Mouse (Mus musculus) stomach, embryonic 14.5 days (tissue): ENCODE data around the gene Cyp26c1. TPM values are rescaled to one million over a fixed set of nuclear protein-coding genes. Genes with fewer than 3 reads are reported as not detected.

Experiments used
- ATAC-seq: fragments of 200-750 bp; cut with Nextera tagmentation; 2 replicates; pipeline ENCODE4 v1.8.0; 2017; ENCODE audit warnings: low read depth, moderate TSS enrichment; ENCODE audit not compliant: insufficient number of reproducible peaks, insufficient read depth, low FRiP score
- H3K27ac ChIP-seq: fragments of 300-500 bp; sonication (generic); 2 replicates; pipeline ENCODE4 v1.5.1; 2014; ENCODE audit warnings: mild to moderate bottlenecking, low read length, moderate library complexity, mixed read lengths
- H3K27me3 ChIP-seq: fragments of 300-500 bp; sonication (generic); 2 replicates; pipeline ENCODE4 v1.6.1; 2014; ENCODE audit warnings: low read length, control low read depth, mixed read lengths; ENCODE audit not compliant: control insufficient read depth, insufficient read depth
- H3K36me3 ChIP-seq: fragments of 300-500 bp; sonication (generic); 2 replicates; pipeline ENCODE4 v1.6.1; 2014; ENCODE audit warnings: mild to moderate bottlenecking, control low read depth, low read length, moderate library complexity, mixed read lengths; ENCODE audit not compliant: control insufficient read depth, insufficient read depth
- H3K4me1 ChIP-seq: fragments of 300-500 bp; sonication (generic); 2 replicates; pipeline ENCODE4 v1.6.1; 2014; ENCODE audit warnings: low read length, control low read depth, mixed read lengths; ENCODE audit not compliant: control insufficient read depth, insufficient read depth
- H3K4me2 ChIP-seq: fragments of 300-500 bp; sonication (generic); replicated peaks from 2 replicates; pipeline ENCODE4 v1.6.1; 2014; ENCODE audit warnings: low read depth, low read length, control low read depth
- H3K4me3 ChIP-seq: fragments of 300-500 bp; sonication (generic); 2 replicates; pipeline ENCODE4 v1.5.1; 2014; ENCODE audit warnings: low read depth, low read length, control low read depth
- H3K9ac ChIP-seq: fragments of 300-500 bp; sonication (generic); replicated peaks from 2 replicates; pipeline ENCODE4 v1.6.1; 2014; ENCODE audit warnings: low read depth, mild to moderate bottlenecking, control low read depth, low read length, moderate library complexity, mixed read lengths
- H3K9me3 ChIP-seq: fragments of 300-500 bp; sonication (generic); 2 replicates; pipeline ENCODE4 v1.6.1; 2016; ENCODE audit warnings: low read depth, low read length, control low read depth; ENCODE audit not compliant: control insufficient read depth
- WGBS: fragments of 180-500 bp; shearing (Covaris S2); extraction: QIAGEN DNeasy Blood & Tissue Kit; methylation state at CpG from one replicate; pipeline ENCODE4 v1.1.7; 2014; 5-methylcytosine and 5-hydroxymethylcytosine counted together
- polyA plus RNA-seq: library from polyadenylated mRNA; unstranded; fragments of >200 nt; fragmentation: Nextera tagmentation; extraction: Ambion mirVana; gene quantifications from 2 replicates; pipeline ENCODE4 v1.2.1, GENCODE M21; 2014

Cyp26c1 gene
- polyA plus RNA-seq, 1 experiment from 2014 or later, result not detected

- H3K4me2 ChIP-seq, result no peak overlapping the region
- no peaks in the 10 kb centered on the region for H3K9me3 ChIP-seq
- 93% methylated on average over 3 of the region's 3 CpGs for WGBS
- no peaks in the 10 kb centered on the region for H3K4me1 ChIP-seq
- H3K36me3 ChIP-seq, result no peaks in the 10 kb centered on the region
- ATAC-seq, result no peak
- H3K4me3 ChIP-seq, result no peak overlapping the region
- no peaks in the 10 kb centered on the region for H3K27me3 ChIP-seq
- no peak overlapping the region for H3K9ac ChIP-seq
- H3K27ac ChIP-seq, result no peak overlapping the region
Observed at GRCm38 (mm10) chr19:37738575-37738974, 53.2 kb downstream of the Cyp26c1 start.

- WGBS, result 68% methylated on average over 7 of the region's 7 CpGs
- H3K4me1 ChIP-seq, result no peaks in the 10 kb centered on the region
- H3K9me3 ChIP-seq, result no peaks in the 10 kb centered on the region
- no peak overlapping the region for H3K27ac ChIP-seq
- no peaks in the 10 kb centered on the region for H3K36me3 ChIP-seq
- H3K27me3 ChIP-seq, result no peaks in the 10 kb centered on the region
- ATAC-seq, result no peak
- H3K4me3 ChIP-seq, result no peak overlapping the region
- H3K9ac ChIP-seq, result no peak overlapping the region
- H3K4me2 ChIP-seq, result no peak overlapping the region
Observed at GRCm38 (mm10) chr19:37740043-37740442, 54.7 kb downstream of the Cyp26c1 start.

Other genes starting within 250 kb of the Cyp26c1 start
- 12.8 and 13.7 TPM in 2 replicates for gene Exoc6, start 135.2 kb upstream of the Cyp26c1 start, polyA plus RNA-seq
- 9.9 and 12.9 TPM in 2 replicates for gene Cyp26a1, start 12.2 kb downstream of the Cyp26c1 start, polyA plus RNA-seq